Mouse (Mus musculus): Measurements from ENCODE around the gene Actrt2.

DNA sequence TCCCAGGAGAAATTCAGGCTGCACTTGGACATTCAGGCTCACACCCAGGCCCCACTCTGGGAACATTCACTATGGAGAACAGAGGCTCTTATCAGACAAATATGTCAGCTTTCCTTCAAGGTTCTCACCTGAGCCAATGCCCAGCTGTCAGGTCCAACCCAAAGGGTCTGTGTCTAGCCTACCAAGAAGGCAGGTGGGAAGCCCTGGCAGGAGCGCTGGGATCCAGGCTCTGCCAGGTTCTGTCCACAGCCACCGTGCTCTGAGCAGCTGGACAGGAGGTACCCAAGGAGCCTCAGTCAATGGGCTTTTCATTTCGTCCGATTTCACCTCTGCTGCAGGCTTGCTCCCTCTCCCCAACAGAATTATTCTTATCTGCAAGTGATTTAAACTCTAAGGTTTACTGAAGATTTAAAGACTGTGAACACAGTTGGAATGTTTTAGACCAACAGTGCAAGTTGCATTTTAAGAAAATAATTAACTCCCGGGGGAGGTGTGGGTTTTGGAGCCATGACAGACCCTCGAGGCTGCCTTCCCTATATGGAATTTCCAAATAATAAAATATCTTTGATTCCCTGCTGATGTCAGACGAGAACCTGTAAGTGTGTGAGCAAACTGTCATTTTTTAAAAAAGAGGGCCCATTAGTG is 35.9 kb upstream of the Actrt2 start:
- TF ChIP-seq CTCF (IDR thresholded peaks at IDR 0.05; ENCODE audit: low read depth, low read length) (no peak), POLR2A (IDR thresholded peaks at IDR 0.05; ENCODE audit: extremely low read depth, insufficient read depth, low read length) (no peak)
